Mouse (Mus musculus) layer of hippocampus, adult 18-20 months (tissue): ENCODE measurements around the gene Usp47. TPM values are rescaled to one million over a fixed set of nuclear protein-coding genes. Genes with fewer than 3 reads are reported as not detected.
"Not testable (repeated sequence)": the region's sequence is repeated elsewhere in the genome, so short reads cannot be mapped to it uniquely, and the experiment has no call there.

Experiments
- DNase-seq, 2 experiments: peaks; one replicate each; pipeline ENCODE4 v3.0.0; 2022; ENCODE audit warnings: low spot score in 2 of 2
- total RNA-seq, 2 experiments: library from RNA; stranded (reverse); gene quantifications; 2 replicates each; pipeline ENCODE4 v1.2.3; 2021

Usp47 gene
- total RNA-seq, 2 experiments from 2014 or later, result 66.1 to 69.3 TPM

DNA sequence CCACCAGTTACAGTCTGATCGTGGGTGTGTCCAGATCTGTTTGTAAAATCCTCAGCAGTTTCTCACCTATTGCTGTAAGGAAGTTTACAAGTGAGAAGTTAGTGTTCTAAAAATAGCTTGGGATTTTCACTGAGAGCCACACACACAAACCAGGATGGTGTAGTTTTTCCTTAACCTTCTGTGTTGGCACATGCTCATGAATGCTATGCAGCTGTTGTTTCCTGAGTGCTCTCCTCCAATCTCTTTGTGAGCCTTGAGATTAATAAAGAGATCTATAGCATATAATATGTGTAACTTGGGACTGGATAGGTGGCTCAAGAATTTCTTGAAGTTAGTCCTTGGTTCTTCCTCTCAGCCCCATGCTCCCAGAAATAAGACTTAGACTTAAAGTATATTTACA is 13.3 kb downstream of the Usp47 start:
- no peak for DNase-seq

DNA sequence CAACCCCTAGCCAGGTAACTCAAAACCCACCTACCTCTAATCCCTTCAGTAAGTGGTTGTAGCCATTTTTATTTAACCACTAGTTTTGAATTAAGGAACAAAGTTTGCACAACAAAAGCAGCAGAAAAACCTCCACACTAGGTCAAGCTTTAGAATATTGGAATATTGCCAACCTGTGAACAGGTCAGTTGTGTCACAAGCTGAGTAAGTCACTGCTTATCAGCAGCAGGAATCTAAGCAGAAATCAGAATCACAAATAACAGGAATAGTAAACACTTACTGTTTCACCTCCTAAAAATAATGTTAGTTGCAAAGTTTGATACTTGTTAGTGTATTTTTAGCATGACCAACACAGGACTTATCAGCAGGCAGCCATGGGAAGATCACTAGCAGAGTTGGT is 17.0 kb downstream of the Usp47 start:
- no peak for DNase-seq

DNA sequence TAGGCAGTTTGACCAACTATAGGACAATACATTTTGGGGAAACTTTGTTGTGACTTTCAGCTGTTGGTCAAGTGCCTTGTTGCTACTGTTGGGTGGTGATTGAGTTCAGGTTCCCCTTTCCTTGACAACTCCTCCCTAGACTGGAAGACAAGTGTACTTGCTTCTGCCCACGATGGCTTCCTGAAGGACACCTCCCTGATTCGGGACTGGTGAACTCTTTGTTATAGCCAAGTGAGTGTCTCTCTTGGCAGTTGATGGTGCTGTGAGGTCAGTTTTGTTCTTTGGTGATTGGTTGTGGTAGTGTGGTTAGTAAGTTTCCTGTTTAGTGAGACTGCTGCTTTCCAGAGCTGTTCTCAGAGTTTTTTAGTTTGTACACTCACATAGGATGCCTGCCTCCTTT is 19.5 kb downstream of the Usp47 start:
- no peak for DNase-seq

DNA sequence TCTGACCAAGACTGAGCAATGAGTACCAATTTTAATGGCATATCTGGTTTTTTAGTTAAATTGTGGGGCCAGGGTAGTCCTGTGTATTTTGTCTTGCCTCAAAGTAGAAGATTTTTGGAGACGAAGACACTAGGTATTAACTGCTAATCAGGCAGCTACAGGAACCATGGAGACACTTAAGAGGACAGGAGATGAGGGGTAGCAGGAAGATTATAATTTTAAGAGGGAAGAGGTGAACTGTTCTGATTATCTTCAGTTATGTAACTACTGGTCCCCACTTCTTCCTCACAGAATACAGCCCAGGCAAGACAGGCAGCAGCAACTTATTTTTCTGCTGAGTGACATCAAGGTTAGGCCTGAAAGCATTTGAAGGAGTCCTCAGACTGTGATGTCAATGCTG is 21.9 kb downstream of the Usp47 start:
- DNase-seq, result no peak

DNA sequence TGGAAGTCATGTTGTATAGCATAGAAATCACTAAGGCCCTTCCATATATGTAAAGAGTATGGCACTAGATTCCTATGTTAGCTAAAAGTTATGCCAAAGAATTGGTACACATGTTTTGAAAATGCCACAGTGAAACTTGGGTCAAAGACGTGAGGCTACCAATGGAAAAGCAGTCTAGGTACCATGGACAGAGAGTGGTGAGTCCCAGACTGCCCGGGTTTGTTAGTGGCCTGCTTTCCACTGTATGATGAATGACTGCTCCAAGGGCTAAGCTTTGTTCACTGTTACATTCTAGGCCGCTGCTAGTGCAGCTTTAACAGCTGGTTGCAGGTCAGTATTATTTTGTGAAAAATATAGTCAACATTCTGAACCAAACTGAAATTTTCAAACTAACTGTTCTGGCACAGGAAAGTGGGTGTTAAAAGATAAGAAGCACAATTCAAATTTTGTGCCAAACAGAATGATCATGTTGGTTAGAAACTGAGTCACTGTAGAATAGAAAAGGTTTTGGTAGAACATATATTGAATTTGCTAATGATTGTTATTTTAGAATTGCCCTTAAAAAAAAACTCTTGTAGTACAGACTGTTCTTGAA is 22.6 kb downstream of the Usp47 start:
- DNase-seq, result no peak

DNA sequence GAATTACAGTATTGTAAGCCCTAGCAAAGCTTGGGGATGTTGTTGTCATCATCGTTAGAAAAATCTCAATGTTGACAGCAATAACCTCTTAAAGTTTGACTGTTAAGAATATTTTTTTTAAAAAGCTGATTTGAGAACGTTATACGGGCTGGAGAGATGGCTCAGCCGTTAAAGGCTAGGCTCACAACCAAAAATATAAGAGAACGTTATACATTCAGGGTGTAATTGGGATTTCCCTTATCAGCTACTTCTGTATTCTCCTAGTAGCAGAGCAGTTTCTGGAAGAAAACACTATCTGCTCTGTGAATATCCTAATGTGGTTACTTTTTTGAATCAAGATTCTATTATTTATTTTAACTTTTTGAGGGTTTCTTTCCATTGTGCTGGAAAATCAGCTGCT is 25.3 kb downstream of the Usp47 start:
- DNase-seq, result no peak

DNA sequence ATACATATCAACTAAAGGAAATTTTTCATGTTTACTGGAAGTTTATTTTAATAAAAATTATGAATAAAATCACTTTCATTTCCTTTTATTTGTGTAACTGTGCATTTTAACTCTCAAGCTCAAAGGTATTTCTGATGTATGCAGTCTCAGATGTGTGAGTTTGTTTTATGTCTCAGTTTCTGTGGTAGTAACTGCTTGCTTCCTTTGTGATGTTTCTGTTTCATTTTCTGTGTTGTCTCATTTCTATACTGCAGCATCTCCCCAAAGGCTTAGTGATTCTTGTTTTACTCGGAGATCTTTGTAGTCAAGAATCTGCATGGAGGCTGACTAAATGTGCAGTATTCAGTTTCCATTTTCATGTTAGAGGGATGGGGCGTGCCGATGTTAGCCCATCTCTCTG is 30.4 kb downstream of the Usp47 start:
- no peak for DNase-seq

DNA sequence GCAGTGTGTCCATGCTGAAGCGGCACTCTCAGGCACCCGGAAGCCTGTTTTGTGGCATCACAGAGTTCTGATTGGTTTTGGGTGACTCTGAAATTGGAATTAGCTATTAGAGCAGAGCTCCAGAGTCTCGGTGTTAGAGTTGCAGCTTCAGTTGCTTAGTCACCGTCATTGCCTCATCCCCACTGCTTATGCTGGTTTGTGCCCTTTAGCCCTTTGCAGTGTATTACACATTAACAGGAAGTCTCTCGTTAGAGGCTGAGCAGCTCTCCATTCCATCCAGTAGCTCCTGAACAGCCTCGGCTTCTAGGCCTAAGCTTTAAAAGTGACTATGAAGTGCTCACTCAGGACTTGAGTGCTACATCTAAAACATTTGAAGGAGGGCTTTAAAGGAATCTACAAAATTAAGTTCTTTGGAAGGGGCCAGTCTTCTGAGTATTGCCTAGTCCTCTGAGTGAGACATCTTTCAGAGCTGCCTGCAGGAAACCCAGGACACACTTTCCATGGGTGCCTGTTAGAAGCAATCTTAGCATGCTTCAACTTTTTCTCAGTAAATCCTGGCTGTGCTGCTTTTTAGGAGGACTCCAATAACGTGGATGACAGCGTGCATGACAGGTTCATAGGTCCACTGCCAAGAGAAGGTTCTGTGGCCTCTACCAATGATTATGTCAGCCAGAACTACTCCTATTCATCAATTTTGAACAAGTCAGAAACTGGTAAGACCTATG is 32.8 kb downstream of the Usp47 start:
- no peak for DNase-seq

DNA sequence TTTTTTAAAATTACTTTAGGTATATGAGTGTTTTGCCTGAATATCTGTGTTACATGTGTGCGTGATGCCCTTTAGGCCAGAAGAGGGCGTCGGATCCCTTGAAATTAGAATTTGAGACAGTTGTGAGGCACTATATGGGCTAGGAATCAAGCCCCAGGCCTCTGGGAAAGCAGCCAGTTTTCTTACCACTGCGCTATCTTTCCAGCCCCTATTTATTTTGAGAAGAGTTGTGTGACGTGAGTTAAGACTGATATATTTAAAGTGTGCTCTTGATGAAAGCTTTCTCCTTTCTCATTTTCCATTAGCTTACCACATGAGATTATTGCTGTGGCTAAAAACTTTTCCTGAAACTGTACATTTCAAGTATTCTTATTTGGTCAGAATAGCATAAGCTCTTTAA is 51.6 kb downstream of the Usp47 start:
- no peak for DNase-seq

DNA sequence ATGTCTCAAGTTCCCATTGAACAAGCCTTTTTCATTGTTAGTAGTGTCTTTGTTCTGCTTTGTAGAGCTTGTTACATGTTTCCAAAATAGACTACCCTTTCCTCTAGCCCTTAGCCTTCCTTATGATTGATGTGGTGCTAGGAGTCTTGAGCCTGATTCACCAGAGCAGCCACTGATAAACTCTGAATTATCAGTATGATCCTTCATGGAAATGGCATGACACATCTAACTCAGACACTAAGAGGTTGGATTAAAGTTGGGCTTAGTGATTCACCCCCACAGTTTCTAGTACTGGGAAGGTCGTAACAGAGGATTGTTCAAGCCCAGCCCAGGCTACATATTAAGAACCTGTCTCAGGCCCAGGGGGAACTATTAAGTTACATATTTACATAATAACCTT is 59.3 kb downstream of the Usp47 start:
- DNase-seq, result no peak

DNA sequence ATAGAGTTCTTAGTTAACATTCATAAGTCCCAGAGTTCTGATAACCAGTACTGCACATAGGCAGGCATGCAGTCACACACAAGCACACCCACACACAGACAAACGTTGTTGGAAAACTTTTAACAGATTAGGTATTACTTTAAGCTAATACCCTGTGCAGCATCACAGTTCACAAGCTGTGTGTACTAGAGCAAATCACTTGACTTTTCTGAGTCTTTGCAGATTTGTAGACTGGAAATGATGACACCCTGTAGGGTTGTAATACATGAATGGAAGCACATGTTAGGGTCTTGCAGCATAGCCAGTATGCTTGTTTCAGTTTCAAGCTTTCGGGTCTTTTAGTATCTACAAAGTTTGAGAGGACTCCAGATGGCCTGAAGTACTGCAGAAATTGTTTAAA is 60.9 kb downstream of the Usp47 start:
- DNase-seq, result no peak

DNA sequence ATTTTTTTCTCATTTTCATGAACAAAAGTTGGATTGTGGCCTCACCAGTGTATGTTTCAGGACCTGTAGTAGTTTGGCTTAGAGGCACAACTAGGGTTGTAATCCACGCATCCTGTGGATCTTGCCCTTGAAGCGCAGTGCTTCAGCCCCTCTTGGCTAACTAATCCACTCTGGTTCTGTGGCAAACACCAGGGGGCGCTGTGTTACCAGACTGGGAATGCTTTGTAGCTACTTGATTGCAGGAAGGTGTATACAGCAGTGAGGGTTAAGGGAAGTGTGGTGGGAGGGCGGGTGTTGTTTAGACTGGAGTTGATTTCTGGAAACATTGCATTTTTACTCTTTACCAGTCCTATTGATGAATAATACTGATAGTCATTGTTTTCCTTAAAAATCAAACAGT is 61.8 kb downstream of the Usp47 start:
- DNase-seq, result peak; percentile 64 to 90

DNA sequence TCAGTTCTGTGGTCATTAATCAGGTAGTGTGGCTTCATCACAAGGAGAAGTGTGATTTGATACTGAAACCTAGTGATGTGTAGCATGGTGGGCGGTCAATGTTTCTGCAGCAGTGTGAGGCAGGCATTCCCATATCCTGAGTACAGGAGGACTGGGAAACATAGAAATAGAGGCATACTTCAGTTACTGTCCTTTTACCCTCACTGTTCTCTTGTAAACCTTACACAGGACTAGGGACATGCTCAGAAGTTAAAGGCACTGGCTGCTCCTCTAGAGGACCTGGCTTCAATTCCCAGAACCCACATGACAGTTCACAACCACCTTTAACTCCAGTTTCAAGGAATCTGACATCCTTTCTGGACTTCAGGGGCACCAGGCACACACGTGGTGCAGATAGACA is 62.9 kb downstream of the Usp47 start:
- DNase-seq, result no peak

DNA sequence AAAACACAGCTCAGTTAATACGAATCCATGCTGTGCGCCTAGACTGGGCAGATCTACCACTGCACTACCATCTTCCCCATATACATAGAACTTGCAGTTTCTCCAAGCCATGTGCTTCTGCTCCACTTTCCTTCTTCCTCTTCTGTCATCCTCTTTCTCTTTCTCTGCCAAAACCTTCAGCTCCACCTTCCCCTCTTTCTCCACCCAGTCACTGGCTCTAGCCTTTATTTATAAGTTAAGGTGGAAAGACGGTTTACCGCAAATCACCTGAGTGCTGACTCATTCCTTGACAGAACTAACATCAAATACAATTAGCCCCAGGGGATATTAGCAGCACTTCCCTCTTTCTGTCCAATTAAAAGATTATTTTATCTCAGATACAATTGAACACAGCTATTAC is 71.6 kb downstream of the Usp47 start:
- DNase-seq, result not testable (repeated sequence)

DNA sequence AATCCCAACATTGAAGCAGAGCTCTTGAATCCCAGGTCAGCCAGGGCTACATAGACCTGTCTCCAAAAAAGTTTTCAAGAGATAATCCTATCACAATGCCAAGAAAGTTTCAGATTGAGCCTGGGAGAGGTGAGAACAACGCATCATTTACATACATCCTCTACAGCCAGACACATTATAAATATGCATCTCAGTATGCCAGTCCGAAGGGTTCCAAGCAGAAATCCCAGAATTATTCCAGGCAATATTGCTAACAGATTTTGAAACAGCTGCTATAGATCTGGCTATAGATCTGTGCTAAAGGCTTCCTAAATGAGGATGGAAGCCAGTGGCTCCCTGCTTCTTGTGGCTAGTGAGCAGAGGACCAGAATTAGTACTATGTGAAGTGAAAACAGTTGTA is 77.6 kb downstream of the Usp47 start:
- no peak for DNase-seq

DNA sequence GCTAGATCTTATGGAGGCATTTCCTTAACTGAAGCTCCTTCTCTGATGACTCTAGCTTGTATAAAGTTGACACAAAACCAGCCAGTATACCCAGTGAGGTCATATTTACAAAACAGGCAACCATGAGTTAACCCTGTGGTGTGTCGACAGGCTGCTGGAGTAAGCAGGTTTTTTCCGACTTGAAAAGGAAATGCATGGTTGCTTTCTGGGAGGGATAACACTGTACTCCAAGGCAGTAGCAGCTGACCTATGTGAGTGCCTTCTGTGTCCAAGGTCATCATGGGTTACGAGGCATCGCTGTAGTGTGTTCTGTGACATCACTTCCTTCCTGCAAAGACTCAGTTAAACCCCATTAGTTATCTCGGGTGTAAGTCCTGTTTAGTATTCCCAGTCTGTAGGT is 79.6 kb downstream of the Usp47 start:
- DNase-seq, result no peak

DNA sequence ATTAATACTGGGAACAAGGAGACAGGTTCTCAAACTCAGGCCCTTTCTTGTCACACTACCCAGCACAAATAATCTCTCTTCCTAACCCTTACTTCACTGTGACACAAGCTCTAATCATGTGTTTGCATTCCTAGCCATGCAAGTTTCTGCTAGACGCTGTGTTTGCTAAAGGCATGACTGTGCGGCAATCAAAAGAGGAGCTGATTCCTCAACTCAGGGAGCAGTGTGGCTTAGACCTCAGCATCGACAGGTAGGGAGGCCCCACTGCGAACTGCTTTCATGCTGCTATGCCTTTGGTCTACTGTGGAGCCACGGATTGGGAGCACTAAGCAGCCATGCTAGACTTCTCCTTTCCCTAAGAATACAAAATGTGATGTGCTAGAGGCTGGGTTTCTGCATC is 80.5 kb downstream of the Usp47 start:
- no peak for DNase-seq

DNA sequence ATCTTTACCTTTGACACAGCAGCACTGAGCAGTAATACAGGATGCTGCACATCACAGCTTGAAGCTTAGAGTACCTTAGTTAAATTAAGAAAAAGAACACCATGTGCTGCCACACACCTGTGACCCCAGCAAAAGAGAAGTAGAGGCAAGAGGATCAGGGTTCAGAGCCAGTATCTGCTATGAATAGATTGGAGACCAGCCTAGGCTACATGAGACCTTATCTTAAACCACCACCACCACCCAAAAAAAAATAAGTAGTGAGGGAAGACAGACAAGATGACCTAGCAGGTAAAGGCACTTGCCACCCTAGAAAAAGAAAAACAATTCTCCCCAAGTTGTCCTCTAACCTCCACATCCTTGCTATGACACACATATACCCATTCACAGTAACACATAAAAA is 85.5 kb downstream of the Usp47 start:
- DNase-seq, result no peak

DNA sequence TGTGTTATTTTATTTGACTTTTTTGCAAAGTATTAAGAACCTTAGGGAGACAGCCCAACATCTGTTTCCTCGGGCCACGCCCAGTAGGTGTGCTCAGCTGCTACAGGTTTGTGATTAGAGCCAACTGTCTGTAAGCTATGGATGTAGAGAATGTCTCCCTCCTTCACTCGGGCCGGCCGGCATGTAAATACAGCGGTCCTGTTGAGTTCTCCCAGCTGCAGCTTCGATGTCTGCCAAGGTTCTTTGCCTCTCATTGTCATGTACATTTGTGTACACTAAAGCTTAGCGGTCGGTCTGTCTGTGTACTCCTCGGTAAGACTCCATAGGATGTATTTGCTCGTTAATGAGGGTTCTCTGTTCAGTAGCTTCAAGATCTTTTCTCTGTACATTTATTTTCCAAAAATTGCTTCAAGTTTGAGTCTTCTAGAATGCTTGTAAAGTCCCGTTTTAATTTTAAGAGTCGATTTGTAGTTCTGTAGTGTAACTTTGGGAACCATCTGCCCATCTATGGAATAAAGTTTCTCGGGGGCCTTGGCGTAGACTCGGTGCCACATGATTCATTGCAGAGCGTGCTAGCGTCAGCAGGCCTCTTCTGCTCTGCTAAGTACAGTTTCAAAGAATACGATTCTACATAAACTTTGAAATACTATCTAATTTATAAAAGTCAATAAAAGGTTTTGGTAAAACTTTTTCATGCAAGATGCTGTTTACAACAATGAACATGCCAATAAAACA is 87.5 kb downstream of the Usp47 start:
- DNase-seq, result no peak

DNA sequence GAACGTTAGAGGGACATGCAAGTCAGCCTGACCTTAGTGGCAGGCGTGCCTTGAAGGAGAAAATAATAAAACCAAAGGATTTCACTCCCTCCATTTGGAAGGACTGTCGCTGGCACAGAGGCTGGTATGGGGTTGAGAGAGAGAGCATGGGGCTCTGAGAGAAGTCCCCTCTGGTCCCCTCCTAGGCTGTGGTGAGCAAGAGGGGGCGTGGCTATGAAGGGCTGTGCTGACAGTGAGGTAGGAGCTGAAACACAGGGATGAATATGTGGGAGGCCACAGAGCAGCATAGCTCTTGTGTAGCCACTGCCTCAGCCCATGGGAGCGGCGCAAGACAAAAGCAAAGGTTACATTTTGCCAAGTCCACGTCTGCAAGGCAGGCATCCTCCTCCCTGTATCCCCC is 94.2 kb downstream of the Usp47 start:
- DNase-seq, result no peak

DNA sequence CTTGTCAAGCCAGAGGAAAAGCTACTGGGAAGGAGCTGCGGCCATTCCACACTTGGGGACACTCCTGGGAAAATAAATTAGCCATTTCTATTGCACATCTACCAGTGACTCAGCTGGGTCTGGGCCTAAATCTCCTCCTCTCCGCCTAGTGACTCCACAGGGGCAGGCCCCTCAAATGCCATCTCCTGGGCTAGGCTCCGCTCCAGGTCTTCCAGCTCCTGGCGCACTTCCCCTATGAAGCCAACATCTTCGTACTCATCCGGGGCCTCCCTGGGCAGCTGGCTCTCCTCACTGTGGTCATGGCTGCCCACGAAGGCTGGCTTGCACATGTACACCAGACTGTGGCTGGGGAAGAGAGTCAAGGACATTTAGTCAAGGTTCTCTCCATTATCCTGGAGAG is 94.8 kb downstream of the Usp47 start:
- no peak for DNase-seq

DNA sequence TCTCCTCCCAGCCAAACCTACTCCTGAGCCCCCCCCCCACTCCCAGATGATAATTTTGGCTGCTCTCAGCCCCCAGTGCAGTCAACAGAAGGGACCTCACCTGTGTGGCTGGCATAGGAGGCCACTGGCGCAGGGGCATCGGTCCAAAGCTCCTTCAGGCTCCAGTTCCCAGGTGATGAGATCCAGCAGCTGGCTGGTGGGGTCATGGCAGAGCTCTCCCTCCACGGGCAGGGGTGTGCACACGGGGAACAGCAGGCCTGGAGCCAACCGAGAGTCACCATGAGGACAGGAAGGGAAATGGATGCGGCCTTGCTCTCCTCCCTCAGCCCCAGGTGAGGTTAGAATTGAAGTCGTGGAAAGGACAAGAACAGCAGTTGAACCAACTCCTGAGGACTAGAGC is 95.9 kb downstream of the Usp47 start:
- DNase-seq, result no peak
